Mouse (Mus musculus) neural tube, embryonic 12.5 days (tissue): Measurements from ENCODE around the gene Prr29. TPM values are rescaled to one million over a fixed set of nuclear protein-coding genes. Genes with fewer than 3 reads are reported as not detected.
"Not testable (repeated sequence)": the region's sequence is repeated elsewhere in the genome, so short reads cannot be mapped to it uniquely, and the experiment has no call there.

ENCODE experiments used
- ATAC-seq: fragments of 200-750 bp; cut with Nextera tagmentation; 2 replicates; pipeline ENCODE4 v1.8.0; 2017; ENCODE audit warnings: low read depth, mild to moderate bottlenecking, moderate TSS enrichment, moderate library complexity; ENCODE audit not compliant: low FRiP score
- H3K27ac ChIP-seq: fragments of 300-500 bp; sonication (generic); 2 replicates; pipeline ENCODE4 v1.5.1; 2016
- H3K27me3 ChIP-seq: fragments of 300-500 bp; sonication (generic); replicated peaks from 2 replicates; pipeline ENCODE4 v1.6.1; 2016; ENCODE audit warnings: mild to moderate bottlenecking
- H3K36me3 ChIP-seq: fragments of 300-500 bp; sonication (generic); 2 replicates; pipeline ENCODE4 v1.6.1; 2016; ENCODE audit warnings: mild to moderate bottlenecking
- H3K4me1 ChIP-seq: fragments of 300-500 bp; sonication (generic); 2 replicates; pipeline ENCODE4 v1.6.1; 2016
- H3K4me2 ChIP-seq: fragments of 300-500 bp; sonication (generic); replicated peaks from 2 replicates; pipeline ENCODE4 v1.6.1; 2016; ENCODE audit warnings: mild to moderate bottlenecking
- H3K4me3 ChIP-seq: fragments of 300-500 bp; sonication (generic); 2 replicates; pipeline ENCODE4 v1.5.1; 2016
- H3K9ac ChIP-seq: fragments of 300-500 bp; sonication (generic); 2 replicates; pipeline ENCODE4 v1.6.1; 2016; ENCODE audit warnings: mild to moderate bottlenecking
- H3K9me3 ChIP-seq: fragments of 300-500 bp; sonication (generic); 2 replicates; pipeline ENCODE4 v1.6.1; 2016; ENCODE audit warnings: mild to moderate bottlenecking
- WGBS: fragments of 180-500 bp; shearing (Covaris S2); methylation state at CpG from one replicate; pipeline ENCODE4 v1.1.7; 2016; 5-methylcytosine and 5-hydroxymethylcytosine counted together
- polyA plus RNA-seq: library from polyadenylated mRNA; unstranded; fragments of >200 nt; fragmentation: Nextera tagmentation; extraction: Ambion mirVana; gene quantifications from 2 replicates; pipeline ENCODE4 v1.2.1, GENCODE M21; 2016

The Prr29 gene
- polyA plus RNA-seq, 1 experiment from 2014 or later: not detected

DNA sequence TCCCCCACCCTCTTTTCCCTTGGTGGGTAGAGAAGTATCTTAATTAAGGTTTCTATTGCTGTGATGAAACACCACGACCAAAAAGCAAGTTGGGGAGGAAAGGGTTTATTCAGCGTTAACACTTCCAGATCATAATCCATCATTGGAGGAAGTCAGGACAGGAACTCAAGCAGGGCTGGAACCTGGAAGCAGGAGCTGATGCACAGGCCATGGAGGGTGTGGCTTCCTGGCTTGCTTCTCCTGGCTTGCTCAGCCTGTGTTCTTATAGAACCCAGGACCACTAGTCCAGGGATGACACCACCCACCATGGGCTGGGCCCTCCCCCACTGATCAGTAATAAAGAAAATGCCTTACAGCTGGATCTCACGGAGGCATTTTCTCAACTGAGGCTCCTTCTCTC, 25.5 kb downstream of the Prr29 start:
- Histone ChIP-seq H3K9ac (no peak overlapping the region), H3K9me3 (no peaks in the 10 kb centered on the region), H3K27me3 (no peaks in the 10 kb centered on the region), H3K36me3 (peaks cover 5% of the 10 kb centered on the region; the same call in 1 of the 2 replicates), H3K27ac (no peak overlapping the region), H3K4me3 (no peak overlapping the region), H3K4me1 (no peaks in the 10 kb centered on the region), H3K4me2 (no peak overlapping the region)
- no peak for ATAC-seq
- 68% methylated on average over 3 of the region's 3 CpGs for WGBS

DNA sequence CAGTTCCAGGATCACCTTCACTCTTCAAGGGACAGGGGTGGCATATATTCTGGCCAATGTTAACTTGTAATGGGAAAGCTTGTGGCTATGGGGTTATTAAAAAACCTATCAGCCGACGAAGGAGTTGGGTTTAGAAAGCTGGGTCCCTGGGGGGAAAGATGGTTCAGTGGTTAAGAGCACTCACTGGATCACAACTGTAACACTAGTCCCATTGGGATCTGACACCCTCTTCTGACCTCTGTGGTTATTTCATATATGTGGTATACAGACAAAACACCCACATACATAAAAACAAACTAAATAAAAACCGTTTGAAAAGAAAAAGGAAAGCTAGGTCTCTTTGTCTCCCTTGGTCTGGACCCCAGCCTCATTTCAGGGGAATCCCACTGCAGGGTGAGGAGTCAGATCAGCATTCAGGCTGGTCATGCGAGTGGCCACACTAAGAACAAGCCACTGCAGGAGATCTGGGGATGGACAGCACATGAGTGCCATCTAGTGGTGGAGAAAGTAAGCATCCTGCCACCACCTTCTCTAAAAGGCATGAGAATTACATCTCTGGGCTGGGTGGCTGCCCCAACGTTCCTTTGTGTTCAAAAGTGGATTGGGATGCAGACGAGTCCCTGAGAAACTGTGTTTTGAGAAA, 26.4 kb downstream of the Prr29 start:
- Histone ChIP-seq H3K27ac (no peak overlapping the region), H3K9ac (no peak overlapping the region), H3K4me2 (no peak overlapping the region), H3K36me3 (peaks cover 5% of the 10 kb centered on the region; the same call in 1 of the 2 replicates), H3K27me3 (no peaks in the 10 kb centered on the region), H3K4me1 (no peaks in the 10 kb centered on the region), H3K4me3 (no peak overlapping the region), H3K9me3 (no peaks in the 10 kb centered on the region)
- peak; percentile 29; the same call in 1 of the 2 replicates for ATAC-seq
- 32% methylated on average over 6 of the region's 6 CpGs for WGBS

DNA sequence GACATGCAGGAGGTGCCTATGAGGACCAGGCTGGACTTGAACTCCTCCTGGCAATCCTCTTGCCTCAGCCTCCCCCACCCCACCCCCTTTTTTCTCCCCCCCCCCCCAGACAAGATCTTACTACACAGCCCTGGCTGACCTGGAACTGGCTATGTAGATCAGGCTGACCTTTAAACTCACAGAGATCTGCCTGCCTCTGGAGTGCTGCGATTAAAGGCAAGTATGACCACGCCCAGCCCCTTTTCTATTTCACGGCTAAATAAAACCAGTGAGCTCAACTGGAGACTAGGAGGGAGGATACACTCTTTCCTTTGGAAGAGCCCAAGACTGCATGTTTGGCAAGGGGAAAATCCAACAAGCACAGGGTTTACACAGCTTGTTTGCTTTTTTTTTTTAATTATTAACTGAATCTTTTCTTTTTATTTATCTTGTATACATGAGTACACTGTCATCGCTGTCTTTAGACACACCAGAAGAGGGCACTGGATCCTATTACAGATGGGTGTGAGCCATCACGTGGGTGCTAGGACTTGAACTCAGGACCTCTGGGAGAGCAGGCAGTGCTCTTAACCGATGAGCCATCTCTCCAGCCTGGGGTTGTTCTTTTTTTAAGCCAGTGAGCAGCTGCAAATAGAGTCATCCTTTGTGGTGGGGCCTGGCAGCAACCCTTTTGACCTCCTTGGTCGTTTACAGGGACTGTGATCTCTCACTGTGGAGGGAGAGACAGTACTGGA, 27.5 kb downstream of the Prr29 start:
- Histone ChIP-seq H3K9me3 (no peaks in the 10 kb centered on the region), H3K36me3 (peaks cover 5% of the 10 kb centered on the region; the same call in 1 of the 2 replicates), H3K27me3 (no peaks in the 10 kb centered on the region), H3K4me3 (no peak overlapping the region), H3K4me1 (no peaks in the 10 kb centered on the region), H3K9ac (no peak overlapping the region), H3K27ac (no peak overlapping the region), H3K4me2 (no peak overlapping the region)
- no peak for ATAC-seq
- 74% methylated on average over 7 of the region's 7 CpGs for WGBS

DNA sequence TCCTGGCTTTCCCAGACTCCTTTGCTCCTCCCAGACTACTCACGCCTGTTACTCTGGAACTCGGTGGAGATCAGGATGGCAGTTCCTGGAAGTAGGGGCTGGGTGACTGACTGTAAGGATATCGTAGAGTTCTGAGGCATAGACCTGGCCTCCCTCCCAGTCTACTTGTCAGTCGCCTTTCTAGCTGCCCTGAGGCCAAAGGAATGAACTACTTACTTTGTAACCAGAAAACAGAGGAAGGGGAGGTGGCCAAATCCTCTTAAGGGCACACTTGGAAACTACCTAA, 28.0 kb downstream of the Prr29 start:
- H3K4me2 ChIP-seq: no peak overlapping the region
- no peak for ATAC-seq
- peaks cover 8% of the 10 kb centered on the region; the same call in 1 of the 2 replicates for H3K36me3 ChIP-seq
- 61% methylated on average over 4 of the region's 4 CpGs for WGBS
- H3K27ac ChIP-seq: no peak overlapping the region
- H3K4me3 ChIP-seq: no peak overlapping the region
- no peaks in the 10 kb centered on the region for H3K4me1 ChIP-seq
- no peak overlapping the region for H3K9ac ChIP-seq
- no peaks in the 10 kb centered on the region for H3K27me3 ChIP-seq
- H3K9me3 ChIP-seq: no peaks in the 10 kb centered on the region

DNA sequence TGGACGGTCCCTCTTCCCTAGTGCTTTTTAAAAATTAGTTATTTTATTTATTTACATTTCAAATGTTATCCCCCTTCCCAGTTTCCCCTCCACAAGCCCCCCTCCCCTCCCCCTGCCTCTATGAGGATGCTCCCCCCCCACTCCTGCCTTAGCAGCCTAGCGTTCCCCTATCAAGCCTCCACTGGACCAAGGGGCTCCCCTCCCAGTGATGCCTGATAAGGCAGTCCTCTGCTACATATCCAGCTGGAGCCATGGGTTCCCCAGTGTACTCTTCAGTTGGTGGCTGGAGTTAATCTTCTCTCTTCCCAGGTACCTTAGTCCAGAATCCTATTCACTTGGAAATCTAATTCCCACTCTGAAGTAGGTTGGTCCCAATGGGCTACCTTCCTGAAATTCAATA, 28.8 kb downstream of the Prr29 start:
- H3K4me3 ChIP-seq, H3K9ac ChIP-seq, H3K27ac ChIP-seq, H3K9me3 ChIP-seq, H3K4me2 ChIP-seq, H3K4me1 ChIP-seq, ATAC-seq, H3K27me3 ChIP-seq: not testable (repeated sequence)
- WGBS: 96% methylated on average over 2 of the region's 2 CpGs
- peaks cover 15% of the 10 kb centered on the region for H3K36me3 ChIP-seq

DNA sequence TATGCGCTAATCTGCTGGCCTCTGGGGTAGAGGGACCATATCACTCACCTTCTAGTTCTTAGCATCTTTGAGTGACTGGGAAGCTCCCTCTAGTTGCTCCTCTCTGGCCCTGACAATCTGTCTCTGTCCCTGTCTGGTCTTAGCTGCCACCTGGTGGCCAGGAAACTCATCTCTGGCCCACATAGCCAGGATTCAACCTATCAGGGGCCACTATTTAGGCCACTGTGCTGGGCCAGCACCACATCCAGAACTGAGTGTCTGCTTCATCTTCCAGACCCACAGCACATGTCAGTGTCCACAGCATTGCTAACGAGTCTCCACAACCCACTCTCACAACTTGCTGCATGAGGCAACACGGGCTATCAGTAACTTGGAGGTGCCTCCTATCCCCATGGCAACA, 32.4 kb downstream of the Prr29 start:
- no peak overlapping the region for H3K4me2 ChIP-seq
- no peaks in the 10 kb centered on the region for H3K9me3 ChIP-seq
- no peak overlapping the region for H3K27ac ChIP-seq
- H3K4me3 ChIP-seq: no peak overlapping the region
- 87% methylated on average over 3 of the region's 3 CpGs for WGBS
- no peaks in the 10 kb centered on the region for H3K4me1 ChIP-seq
- peaks cover 33% of the 10 kb centered on the region for H3K36me3 ChIP-seq
- no peak overlapping the region for H3K9ac ChIP-seq
- no peaks in the 10 kb centered on the region for H3K27me3 ChIP-seq
- no peak for ATAC-seq

DNA sequence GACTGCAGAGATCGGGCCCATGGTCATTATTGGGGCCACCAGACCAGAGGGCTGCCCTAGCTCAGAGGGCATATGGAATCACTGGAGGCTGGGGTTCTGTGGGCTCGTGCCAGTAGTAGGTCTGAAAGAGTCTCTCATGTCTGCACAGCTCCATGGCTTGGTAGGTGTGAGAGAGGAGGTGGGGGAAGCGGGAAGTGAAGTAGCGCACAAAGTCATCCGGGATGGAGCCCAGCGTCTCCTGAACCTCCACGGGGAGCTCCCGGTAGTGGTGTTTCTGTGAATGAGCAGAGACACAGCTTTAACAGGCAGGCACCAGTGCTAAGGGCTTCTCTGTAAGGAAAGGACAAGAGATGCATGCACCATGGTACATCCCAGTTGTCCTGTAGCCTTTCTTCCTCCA, 33.2 kb downstream of the Prr29 start:
- Histone ChIP-seq H3K36me3 (peaks cover 37% of the 10 kb centered on the region), H3K27ac (no peak overlapping the region), H3K4me2 (no peak overlapping the region), H3K4me1 (no peaks in the 10 kb centered on the region), H3K4me3 (no peak overlapping the region), H3K9me3 (no peaks in the 10 kb centered on the region), H3K27me3 (no peaks in the 10 kb centered on the region), H3K9ac (no peak overlapping the region)
- 94% methylated on average over 8 of the region's 8 CpGs for WGBS
- no peak for ATAC-seq

DNA sequence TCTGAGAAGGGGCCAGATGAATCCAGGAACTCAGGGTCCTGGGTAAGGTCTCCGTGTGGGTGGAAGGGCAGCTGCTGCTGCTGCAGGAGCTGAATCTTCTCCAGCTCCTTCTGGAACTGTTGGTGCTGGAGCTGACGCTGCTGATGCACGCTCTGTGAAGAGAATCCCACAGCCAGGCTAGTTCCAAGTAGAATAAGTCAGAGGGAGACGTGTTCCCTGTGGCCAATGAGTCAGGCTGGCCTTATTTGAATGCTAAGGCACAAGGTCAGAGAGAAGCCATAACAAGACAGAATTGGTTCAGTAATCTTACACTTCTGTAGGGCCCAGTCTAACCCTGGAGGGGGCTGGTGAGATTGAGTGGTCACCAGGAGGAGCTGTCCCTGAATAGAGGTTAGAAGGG, 44.7 kb downstream of the Prr29 start:
- no peak overlapping the region for H3K9ac ChIP-seq
- peaks cover 41% of the 10 kb centered on the region for H3K36me3 ChIP-seq
- H3K27me3 ChIP-seq: no peaks in the 10 kb centered on the region
- H3K4me2 ChIP-seq: no peak overlapping the region
- H3K27ac ChIP-seq: no peak overlapping the region
- 78% methylated on average over 4 of the region's 4 CpGs for WGBS
- H3K4me3 ChIP-seq: no peak overlapping the region
- H3K9me3 ChIP-seq: no peaks in the 10 kb centered on the region
- ATAC-seq: no peak
- no peaks in the 10 kb centered on the region for H3K4me1 ChIP-seq

DNA sequence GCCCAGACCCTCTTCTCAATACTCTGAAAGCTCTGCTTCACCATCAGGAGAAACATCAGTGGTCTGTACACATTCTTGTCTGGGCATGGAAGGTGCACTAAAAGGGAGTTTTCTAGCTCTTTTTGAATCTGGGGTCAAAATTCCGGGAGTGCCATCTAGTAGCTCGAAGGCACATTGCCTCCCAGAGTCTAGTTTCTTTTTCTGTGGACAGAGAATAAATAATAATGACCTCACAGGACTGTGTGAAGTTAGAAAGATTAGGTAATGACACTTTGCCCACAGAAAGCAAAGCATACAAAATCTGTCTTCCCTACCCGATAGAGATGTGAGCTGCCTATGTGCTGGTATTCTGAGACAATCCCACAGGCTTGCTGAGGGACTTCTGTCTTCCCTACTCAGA, 45.2 kb downstream of the Prr29 start:
- peaks cover 38% of the 10 kb centered on the region for H3K36me3 ChIP-seq

DNA sequence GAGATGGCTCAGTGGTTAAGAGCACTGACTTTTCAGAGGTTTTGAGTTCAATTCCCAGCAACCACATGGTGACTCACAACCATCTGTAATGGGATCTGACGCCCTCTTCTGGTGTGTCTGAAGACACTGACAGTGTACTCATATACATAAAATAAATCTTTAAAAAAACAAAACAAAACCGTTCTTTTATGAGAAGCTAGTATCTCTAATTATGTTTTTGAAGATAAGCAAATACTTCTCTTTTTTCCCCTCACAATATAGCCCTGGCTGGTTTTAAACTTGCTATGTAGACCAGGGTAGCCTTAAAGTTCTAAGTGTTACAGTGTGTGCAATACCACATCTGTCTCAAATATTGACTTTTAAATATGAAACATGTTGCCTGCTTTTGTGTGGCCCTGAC, 45.9 kb downstream of the Prr29 start:
- peaks cover 33% of the 10 kb centered on the region for H3K36me3 ChIP-seq
- ATAC-seq: no peak
- WGBS: 84% methylated on average over 2 of the region's 2 CpGs

More for the DNA sequence above, 45.2 kb downstream of the Prr29 start:
- Histone ChIP-seq H3K27me3 (no peaks in the 10 kb centered on the region), H3K9ac (no peak overlapping the region), H3K4me3 (no peak overlapping the region), H3K27ac (no peak overlapping the region), H3K4me2 (no peak overlapping the region), H3K4me1 (no peaks in the 10 kb centered on the region), H3K9me3 (no peaks in the 10 kb centered on the region)
- ATAC-seq: no peak
- 88% methylated on average over 3 of the region's 3 CpGs for WGBS

DNA sequence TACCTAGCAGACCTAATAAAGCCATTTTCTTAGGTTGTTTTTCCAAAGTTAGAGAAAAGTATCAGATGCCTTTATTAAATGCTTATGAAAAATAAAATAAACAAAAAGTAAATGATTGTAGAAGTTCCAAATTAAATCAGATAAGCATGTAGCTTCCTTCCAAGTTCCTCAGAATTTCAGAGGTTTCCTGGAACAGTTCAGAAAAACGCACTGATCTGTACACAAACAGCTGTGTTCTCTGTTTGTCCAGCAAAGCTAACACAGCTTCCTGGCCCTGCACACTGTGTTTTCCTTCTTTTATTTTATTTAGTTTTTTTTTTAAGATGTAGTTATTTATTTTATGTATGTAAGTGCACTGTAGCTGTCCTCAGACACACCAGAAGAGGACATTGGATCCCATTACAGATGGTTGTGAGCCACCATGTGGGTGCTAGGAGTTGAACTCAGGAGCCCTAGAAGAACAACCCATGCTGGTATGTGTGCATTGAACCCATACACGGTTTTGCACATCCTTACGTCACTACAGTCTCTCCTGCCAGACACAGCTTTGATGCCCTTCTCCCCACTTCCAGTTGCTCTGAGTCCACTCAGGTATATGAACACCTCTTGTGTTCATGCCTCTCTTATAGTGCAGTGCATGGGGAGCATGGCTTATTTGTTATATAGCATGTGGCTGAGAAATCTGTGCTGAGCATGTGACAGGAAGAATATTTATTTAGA, 47.5 kb downstream of the Prr29 start:
- no peaks in the 10 kb centered on the region for H3K9me3 ChIP-seq
- no peaks in the 10 kb centered on the region for H3K27me3 ChIP-seq
- WGBS: 91% methylated on average over 3 of the region's 3 CpGs
- H3K4me1 ChIP-seq: no peaks in the 10 kb centered on the region
- H3K4me2 ChIP-seq: no peak overlapping the region
- H3K9ac ChIP-seq: no peak overlapping the region
- no peak overlapping the region for H3K27ac ChIP-seq
- H3K36me3 ChIP-seq: peaks cover 22% of the 10 kb centered on the region
- no peak for ATAC-seq
- no peak overlapping the region for H3K4me3 ChIP-seq

More for the DNA sequence above, 45.9 kb downstream of the Prr29 start:
- H3K9me3 ChIP-seq: no peaks in the 10 kb centered on the region
- no peak overlapping the region for H3K27ac ChIP-seq
- H3K4me2 ChIP-seq: no peak overlapping the region
- no peak overlapping the region for H3K4me3 ChIP-seq
- H3K9ac ChIP-seq: no peak overlapping the region
- H3K4me1 ChIP-seq: no peaks in the 10 kb centered on the region
- no peaks in the 10 kb centered on the region for H3K27me3 ChIP-seq

DNA sequence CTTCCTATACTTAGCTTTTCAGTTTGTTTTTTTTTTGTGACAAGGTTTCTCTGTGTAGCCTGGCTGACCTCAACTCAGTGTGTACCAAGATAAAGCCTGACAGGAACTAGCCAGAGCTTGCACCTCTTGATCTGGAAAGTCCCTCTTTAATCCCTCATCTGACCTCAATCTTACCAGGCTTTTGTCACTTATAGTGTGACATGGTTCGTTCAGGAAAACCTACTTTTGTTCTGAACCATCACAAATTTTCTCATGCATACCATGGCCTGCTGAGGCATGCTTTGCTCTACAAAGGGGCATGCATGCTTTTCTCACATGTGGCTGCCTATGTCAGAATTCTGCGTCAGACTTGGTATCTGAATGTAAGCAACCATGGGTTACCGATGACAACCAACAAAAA, 51.1 kb downstream of the Prr29 start:
- H3K4me2 ChIP-seq: no peak overlapping the region
- H3K36me3 ChIP-seq: peaks cover 10% of the 10 kb centered on the region; the same call in 1 of the 2 replicates
- WGBS: 82% methylated on average over 3 of the region's 3 CpGs
- no peaks in the 10 kb centered on the region for H3K4me1 ChIP-seq
- no peak overlapping the region for H3K9ac ChIP-seq
- no peaks in the 10 kb centered on the region for H3K9me3 ChIP-seq
- no peak overlapping the region for H3K4me3 ChIP-seq
- H3K27me3 ChIP-seq: no peaks in the 10 kb centered on the region
- no peak for ATAC-seq
- no peak overlapping the region for H3K27ac ChIP-seq
